Mouse (Mus musculus) ovary, postnatal 10 days (tissue): Measurements from ENCODE around the gene Gm20388.

Source experiments
- DNase-seq: peaks from one replicate; pipeline ENCODE4 v3.0.0; 2022; ENCODE audit warnings: low spot score

Gene Gm20388

DNA sequence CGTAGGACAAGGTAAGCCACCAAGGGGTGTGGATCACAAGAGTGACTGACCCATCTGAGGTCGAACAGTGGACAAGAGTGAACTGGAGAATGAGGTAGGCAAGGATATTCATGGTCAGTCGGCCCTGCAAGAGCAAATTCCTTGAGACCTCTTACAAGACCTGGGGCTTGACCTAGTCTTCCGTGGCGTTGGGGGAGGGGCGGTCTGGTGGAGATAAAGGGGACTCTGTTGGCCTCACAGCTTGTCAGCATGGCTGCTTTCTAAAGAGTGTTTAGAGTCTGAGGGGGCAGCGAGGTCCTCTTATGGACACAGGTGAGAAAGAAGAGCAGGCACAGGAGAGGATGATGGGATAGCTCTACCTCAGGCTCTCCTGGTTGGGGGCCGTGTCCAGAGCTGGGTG is 258.5 kb downstream of the Gm20388 start:
- DNase-seq, result no peak

DNA sequence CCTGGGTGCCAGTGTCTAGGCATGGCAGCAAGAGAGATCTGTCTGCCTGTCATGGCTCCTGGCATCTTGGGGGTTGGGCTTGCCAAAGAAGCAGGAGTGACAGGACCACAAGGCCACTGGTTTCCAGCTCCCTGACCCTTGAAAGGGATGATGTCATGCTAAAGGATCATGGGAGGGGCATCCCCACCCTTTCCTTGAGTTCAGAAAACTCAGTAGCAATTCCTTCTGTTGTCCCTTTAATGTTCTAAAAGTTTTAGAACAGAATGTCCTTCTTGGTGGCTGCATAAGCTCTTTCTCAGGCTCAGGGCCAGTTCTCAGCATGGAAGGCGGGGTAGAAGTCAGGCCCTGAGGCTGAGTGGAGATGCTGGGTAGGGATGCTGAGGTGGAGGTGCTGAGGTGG is 262.6 kb downstream of the Gm20388 start:
- DNase-seq, result no peak

DNA sequence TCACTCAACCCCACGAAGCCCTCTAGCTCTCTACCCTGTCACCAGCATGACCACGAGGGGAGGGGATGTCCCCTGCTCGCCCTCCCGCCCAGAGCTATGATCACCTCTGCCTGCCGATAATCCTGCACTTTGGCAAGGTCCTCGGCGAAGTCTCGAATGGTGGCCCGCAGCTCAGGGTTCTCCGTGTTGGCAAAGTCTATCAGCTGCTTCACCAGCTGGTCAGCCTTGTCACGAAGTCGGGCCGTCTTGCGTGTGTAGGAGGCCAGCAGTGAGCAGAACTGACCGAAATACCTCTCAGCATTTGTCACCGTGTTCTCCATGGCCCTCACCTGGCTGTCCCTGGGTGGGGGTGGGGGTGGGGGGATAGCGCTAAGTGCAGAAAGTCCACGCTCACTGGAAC is 264.0 kb downstream of the Gm20388 start:
- DNase-seq, result no peak

DNA sequence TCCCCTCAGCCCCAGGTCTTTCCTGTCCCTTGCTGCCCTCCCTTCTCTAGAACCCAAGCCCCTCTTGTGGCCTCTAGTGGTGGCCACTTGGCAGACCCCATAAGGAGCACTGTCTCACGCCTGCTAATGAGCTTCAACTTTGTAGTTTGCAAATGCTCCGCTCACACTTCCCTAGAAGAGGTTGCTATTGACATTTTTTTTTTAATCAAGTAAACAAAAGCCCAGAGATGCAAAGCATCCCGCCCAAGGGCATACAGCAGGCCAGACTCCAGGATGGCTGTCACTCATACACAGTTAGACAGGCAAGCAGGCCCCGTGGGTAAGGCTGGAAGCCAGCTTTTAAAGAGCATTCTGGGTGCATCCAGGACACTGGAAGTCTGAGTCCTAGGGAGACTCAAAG is 266.0 kb downstream of the Gm20388 start:
- DNase-seq, result no peak

DNA sequence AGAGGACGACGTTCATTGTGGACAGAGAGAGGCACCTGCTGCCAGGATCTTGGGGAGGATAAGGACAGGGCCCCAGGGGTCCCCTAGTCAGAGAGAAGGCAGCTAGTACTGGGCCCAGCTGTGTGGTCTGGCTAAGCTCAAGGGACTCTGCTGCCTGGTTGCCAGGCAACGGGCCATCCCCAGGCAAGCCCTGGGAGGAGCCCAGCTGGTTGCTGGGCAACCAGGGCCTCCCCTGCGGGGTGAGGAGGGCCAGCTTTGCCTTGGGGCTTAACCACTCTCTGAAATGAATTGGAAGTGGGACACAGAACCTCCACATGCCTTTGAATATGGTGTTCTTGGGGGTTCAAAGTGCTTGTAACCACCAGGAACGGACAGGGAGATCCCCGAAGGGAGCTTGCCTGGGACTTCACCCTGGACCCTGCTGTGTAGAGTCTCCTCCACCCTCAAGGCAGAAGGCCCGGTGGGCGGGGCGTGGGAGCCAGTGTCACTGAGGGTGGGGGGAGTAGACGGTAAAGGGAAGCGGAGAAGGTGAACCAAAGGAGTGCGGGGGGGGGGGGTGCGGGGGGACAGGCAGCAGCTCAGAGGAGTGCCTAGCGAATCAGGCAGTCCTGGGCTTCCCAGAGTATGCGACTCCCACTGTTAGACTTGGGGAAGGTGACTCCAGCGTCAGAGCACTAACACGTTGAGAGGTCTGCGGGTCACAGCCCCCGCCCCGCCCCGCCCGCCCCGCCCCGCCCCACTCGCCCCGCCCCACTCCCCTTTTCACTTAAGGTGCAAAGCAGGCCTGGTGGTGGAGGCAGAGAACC is 266.9 kb downstream of the Gm20388 start, which contains the start of gene Fam92b:
TSS of gene Fam92b (minus strand) at position 149 of the 806 bp plus-strand sequence.
- DNase-seq, result peak; percentile 46

DNA sequence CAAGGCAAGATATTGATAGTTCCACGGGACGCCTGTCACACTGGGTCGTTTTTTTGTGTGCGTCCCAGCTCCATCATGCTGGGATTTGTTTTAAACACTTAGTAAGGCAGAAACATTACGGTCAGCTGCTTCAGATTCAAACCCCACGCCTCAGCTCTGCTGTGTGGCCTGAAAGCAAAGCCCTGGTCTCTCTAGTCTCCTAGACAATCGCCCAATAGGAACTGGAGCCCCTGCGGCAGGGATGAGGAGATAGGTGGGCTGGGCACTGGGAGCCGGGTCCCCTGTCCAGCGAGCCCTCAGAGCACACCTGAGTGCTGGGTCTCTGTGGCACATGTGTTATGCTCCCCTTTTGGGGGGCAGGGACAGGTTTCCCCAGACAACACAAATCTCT is 267.5 kb downstream of the Gm20388 start:
- DNase-seq, result no peak

DNA sequence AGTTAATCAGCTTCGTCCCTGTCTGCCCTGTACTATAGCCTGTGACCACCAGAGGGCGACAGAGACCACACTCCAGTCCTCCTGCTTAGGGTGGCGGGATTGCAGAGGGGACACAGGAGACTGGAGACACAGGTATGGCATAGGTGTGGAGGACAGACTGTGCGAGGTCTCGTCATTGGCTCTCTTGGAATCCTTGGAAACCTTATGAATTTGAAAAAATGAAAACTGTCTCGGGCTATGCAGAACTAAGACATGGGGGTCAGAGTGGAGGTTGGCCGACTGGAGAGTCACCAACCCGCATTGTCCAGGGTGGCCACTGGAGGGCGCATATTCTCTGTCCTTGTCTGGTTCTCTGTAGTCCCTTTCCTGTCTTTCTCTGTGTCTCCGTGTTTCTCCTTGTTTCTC is 268.4 kb downstream of the Gm20388 start:
- peak; percentile 98 for DNase-seq

DNA sequence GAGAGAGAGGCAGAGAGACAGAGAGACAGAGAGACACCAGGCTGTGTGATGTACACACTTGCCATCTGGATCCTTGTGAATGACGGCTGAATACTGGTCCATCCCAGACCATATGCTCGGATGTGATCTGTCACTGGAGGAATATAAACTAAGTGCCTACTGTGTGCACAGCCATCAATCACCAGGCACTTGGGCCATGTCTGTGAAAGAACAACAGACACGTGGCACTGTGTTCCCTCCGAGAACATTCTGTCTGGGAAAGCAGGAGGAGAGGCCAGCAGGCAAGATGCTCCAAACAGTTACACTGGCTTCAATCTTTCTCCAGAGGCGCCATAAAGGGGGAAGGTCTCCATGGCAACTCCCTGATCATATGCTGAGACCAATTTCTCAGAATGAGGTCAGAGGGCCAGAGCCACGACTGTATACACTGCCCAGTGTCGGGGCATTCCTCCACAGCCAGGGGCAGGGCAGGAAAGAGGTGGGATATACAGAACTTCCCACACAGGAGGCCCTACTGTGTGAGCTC is 269.9 kb downstream of the Gm20388 start:
- DNase-seq, result no peak

DNA sequence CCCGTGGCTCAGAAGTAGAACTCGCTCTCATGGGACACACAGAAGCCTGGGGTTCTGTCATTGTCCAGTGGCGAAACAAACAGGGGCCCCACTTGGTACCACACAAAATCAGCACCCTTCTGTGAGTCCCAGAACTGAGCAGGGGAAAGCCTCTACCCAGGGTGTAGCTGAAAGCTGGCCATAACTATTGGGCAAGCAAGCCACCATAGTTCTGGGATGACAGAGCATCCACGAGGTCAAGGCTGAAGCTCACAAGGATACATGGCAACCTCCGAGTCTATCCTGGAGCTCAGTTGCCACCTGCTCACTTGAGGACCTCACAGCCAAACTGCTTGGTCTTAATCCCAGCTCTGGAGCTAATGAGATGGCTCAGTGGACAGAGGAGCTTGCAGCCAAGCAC is 270.6 kb downstream of the Gm20388 start:
- DNase-seq, result no peak

DNA sequence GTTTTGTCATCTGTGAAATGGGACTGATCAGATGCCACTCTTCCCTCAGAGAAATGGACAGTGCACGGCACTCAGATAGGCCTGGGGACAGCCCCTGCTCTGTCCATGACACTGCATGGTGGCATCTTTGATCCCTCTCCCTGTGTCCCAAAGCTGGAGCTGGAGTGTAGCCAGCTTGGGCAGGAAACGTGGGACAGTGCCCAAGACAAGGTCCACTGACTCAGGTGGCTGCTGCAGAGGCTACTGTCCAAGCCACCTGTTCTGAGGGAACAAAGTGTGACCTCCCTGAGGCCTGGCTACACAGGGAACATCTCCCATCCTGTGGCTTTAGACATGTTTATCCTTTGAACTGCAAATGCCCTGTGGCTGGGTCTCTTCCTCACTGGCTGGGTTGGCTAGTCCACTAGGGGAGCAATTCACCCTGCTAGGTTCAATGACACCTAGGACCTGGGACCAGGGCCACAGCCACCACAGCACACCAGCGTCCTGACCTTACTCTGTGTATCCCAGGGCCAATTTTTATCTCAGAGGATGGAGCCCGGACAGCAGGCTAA is 271.3 kb downstream of the Gm20388 start:
- DNase-seq, result no peak

DNA sequence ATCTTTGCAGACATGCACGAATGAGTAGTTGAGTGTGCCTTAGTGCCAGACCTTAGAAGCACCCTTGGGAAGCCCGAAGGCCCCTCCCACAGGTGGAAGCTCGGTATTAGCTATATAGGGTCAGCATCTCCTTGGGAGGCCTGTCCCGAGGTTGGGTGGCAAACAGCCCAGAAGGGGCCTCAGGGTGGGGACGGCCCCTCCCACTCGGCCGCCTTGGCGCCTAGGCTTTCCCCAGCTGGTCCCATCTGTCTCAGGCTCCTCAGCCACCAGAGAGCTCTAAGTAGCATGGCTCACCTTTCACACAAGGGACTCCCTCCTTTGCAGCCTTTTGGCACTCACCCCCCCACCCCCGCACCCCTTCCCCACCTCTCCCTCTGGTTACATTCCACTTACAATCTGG is 273.7 kb downstream of the Gm20388 start:
- no peak for DNase-seq

DNA sequence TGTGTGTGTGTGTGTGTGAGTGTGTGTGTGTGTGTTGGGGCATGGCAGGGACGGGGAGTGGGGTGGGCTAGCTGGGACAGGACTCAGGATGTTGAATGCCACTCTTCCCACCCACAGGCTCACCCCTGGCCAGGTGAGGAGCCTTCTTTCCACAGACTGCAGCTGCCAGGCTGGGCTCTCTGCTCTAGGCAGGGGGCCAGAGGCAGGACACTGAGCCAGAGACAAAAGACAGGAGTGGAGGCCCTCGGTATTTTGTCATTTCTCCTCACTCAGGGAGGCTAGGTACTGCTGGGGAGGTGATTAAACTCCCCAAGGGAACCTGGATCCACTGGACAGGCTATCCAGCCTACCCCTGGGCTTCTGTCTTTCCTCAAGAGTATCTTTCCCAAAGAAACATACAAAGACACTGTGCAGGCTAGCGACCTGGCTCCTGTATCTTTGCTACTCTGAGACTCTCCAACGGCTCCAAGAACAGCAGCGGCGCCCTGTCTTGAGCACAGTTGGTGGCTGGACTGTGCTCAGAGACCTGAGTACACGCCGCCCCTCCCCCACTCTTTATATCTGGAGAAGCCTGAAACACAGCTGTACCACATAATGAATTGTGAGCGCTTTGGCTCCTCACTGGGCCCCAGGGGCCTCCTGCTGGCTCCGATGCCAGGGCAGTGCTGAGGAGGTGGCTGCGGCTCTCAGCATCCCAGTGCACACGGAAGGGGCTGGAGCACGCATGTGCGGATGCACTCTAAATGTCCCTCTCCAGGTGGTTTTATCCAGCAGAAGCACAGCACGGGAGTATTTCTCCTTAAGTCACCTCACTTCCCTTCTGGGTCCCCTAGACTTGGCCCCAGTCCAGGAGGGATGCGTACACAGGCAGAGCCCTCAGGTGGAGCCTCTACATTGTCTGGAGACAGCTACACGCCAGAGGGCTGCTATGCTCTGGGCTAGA is 274.5 kb downstream of the Gm20388 start:
- no peak for DNase-seq

DNA sequence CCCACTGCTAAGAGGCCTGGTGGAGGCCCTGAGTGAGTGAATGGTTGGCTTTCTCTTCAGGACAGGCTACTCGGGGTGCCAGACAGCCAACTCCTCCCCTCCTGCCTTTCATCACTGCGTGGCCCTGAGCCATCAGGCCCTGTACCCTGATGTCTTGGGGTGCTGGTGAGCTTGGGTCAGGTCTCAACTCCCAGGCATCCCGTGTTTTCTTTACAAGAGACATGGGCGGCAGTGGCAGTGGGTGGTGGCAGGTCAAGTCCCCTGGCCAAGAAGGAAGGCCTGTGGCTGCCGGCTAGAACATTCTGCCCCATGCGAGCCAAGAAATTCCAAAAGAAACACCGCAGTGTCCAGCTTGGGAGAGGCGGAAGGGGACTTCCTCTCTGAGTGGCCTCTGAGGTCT is 275.8 kb downstream of the Gm20388 start:
- no peak for DNase-seq

DNA sequence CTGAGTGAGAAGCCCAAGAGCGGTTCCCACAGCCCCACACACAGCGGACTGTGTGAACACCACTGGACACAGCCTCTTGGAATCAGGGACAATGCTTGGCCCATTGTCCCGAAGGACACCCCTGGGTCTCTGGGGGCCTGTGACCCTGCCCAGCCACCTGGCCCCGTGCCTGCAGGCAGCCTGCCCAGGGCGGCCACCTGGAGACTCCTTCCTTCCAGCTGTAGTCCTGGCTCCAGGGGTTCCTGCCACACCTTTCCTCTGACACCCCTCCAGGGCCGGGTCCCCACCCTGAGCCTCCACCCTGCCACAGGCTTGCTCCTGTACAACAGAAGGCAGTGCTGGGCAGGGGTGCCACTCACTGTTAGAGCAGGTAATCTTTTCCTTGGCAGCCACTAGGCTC is 277.9 kb downstream of the Gm20388 start:
- no peak for DNase-seq

DNA sequence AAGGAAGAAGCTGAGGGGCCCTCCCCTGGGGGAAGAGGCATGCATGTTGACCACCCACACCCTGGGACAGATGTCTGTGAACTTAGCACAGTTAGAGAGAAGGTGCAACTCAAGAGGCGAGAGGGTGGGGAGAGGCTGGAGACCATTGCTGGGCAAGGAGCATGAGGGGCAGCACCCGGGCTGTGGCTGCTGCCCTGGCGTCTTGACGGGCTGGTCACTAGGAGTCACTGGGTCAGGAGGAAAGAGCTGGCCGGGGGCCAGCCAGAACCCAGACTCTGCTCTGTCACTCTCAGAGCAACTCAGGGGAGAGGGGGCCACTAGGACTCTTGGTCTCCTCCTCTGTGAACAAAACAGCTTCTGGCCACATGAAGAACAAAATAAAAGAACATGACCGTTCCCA is 278.8 kb downstream of the Gm20388 start:
- no peak for DNase-seq

DNA sequence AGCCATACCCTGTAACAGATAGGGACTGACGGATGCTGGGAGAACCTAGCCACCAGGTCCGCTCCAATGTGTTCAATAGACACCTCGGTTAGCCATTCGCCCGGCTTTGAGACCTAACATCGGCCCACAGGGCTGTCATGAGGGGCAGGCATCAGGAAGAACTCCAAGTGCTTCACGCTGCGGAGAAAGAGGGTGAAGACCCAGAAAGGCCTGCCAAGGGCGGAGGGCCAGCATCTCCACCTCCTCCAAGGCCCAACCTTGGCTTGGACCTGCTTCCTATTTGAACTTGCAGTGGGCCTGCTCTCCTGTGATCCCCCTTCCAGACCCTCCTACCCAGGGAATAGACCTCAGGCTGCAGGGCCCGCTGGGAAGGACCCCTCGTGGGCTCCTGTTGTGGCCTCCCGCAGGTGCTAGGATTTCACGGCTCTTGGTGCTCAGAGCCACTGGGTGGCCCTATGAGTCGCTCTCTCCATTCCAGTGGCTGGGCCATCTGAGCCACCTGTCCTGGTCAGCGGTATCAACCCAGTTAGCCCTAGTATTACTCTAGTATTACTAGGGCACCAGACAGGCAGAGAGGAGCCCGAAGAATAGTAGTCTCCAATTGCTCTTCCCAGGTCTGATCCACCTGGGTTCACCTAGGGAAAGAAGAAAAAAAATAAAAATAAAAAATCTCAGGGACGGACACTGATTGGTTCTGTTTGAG is 279.6 kb downstream of the Gm20388 start:
- DNase-seq, result no peak

DNA sequence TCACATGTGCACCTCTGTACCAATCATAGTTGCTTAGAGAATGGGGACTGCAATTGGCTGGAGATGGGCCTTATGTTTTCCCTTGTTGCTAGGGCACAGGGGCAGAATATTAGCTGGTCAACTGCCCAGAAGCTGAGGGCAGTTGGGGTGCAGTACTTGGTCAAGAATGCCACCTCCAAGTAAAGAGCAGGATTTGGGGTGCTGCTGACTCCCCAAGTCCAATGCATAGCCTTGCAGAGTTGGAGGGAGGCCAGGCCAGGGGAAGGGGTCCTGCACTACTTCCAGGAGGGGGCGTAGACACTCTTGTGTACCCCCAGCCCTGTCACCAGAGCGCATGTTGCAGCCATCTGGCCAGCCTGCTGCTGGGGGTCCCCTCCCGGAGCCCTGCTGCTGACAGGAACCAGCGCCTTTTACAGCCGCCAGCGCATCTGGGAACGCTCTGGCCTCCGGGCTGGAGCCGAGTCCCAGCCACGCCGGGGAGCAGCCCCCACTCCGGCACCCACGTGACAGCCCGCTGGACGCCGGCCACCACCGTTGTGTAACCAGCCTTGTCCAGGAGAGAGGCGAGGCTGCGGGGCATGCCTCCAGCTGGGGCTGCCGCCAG is 280.3 kb downstream of the Gm20388 start:
- peak; percentile 95 for DNase-seq

DNA sequence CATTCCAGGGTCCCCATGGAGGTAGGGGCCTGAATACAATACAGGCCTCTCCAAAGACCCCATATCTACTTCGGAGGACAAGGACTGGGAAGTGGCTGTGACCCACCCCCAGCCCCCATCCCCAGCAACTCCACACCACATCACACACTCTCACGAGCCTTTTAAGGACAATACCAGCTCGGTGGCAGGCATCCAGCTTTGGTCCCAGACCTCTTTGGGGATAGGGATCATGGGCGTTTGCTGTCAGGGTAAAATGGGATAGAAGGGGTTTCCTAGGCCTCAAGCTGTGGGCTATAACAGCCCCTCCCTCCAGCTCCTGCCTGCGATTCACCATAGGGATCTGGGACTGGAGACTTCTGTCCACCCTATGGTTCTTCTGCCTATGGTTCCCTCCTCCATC is 281.0 kb downstream of the Gm20388 start:
- no peak for DNase-seq

DNA sequence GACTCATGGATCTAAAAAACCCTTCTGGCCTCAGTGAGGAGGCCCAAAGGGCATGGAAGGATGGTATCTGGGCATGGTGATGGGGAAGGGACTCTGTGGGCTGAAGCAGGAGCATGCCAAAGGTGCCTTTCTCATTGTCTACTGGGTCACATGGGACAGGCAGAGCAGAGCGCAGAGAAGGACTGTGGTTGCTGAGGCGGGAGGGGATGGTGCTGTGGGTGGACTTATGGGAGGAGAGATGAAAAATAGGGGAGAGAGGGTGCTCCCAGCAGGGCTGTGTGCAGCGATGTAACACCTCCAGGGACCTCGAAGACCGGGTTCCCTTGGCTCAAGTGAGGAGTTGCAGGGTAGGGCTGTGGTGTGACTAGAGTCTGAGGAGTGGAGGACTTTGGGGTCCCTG is 281.5 kb downstream of the Gm20388 start:
- DNase-seq, result no peak

DNA sequence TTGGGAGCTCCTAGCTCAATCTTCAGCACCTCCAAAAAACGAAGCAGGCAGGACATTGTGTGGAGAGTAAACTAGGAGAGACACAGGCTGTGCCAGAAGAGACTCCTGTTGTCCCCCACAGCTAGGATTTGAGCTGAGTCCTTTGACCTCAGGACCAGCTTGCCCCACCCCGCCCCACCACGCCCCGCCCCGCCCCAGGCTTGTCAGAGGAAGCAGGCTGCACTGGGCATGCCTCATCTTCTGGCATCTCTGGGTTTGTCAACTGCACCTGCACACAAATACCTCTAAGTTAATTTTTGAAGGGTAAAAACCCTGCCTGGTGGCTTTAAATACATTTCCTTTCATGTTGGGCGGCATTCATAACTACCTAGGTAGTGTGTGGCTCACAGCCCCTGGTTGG is 290.7 kb downstream of the Gm20388 start:
- DNase-seq, result no peak

DNA sequence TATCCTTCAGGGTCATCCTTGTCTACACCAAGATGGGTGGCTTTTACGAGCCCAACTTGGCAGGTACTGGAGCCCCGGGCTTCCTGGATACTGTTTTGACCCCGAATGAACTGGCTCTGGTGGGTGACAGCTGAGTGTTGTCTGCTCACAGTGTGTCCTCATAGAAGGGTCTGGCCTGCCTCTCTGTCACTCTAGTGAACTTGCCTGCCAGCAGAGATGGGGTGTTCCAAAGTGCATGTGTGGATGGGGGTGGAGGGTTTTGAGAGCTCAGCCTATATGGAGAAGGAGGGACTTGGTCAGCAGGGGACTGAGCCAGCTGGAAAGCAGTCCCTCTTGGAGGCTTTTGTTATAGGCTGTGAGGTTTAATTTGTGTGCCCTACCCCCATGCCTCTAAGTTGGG is 291.9 kb downstream of the Gm20388 start:
- DNase-seq, result no peak
